Mouse (Mus musculus) forebrain, embryonic 11.5 days (tissue): ENCODE results near the gene Lrrfip2. TPM values are rescaled to one million over a fixed set of nuclear protein-coding genes. Genes with fewer than 3 reads are reported as not detected.

Experiments
- ATAC-seq: fragments of 200-750 bp; cut with Nextera tagmentation; replicated peaks from 2 replicates; pipeline ENCODE4 v1.8.0; 2017; ENCODE audit warnings: moderate TSS enrichment; ENCODE audit not compliant: low FRiP score
- DNase-seq: peaks from one replicate; pipeline ENCODE4 v3.0.0-alpha.2; 2017; ENCODE audit warnings: low spot score
- H3K27ac ChIP-seq: fragments of 300-500 bp; sonication (generic); 2 replicates; pipeline ENCODE4 v1.5.1; 2014; ENCODE audit warnings: low read depth, low read length
- H3K27me3 ChIP-seq: fragments of 300-500 bp; sonication (generic); 2 replicates; pipeline ENCODE4 v1.6.1; 2014; ENCODE audit warnings: mild to moderate bottlenecking, low read length, mixed read lengths; ENCODE audit not compliant: control insufficient read depth, insufficient read depth
- H3K36me3 ChIP-seq: fragments of 300-500 bp; sonication (generic); 2 replicates; pipeline ENCODE4 v1.6.1; 2014; ENCODE audit warnings: mild to moderate bottlenecking, low read length, moderate library complexity, mixed read lengths; ENCODE audit not compliant: control insufficient read depth, insufficient read depth
- H3K4me1 ChIP-seq: fragments of 300-500 bp; sonication (generic); replicated peaks from 2 replicates; pipeline ENCODE4 v1.6.1; 2014; ENCODE audit warnings: low read length, mixed read lengths; ENCODE audit not compliant: control insufficient read depth, insufficient read depth
- H3K4me2 ChIP-seq: fragments of 300-500 bp; sonication (generic); 2 replicates; pipeline ENCODE4 v1.6.1; 2014; ENCODE audit warnings: low read depth, mild to moderate bottlenecking, low read length, moderate library complexity, mixed read lengths; ENCODE audit not compliant: severe bottlenecking
- H3K4me3 ChIP-seq: fragments of 300-500 bp; sonication (generic); 2 replicates; pipeline ENCODE4 v1.5.1; 2014; ENCODE audit warnings: low read depth, low read length
- H3K9ac ChIP-seq: fragments of 300-500 bp; sonication (generic); 2 replicates; pipeline ENCODE4 v1.6.1; 2014; ENCODE audit warnings: low read length
- H3K9me3 ChIP-seq: fragments of 300-500 bp; sonication (generic); 2 replicates; pipeline ENCODE4 v1.6.1; 2016; ENCODE audit warnings: low read length, mixed read lengths; ENCODE audit not compliant: control insufficient read depth
- whole genome bisulfite sequencing: fragments of 180-500 bp; shearing (Covaris S2); extraction: QIAGEN DNeasy Blood & Tissue Kit; methylation state at CpG from one replicate; pipeline ENCODE4 v1.1.7; 2014; 5-methylcytosine and 5-hydroxymethylcytosine counted together
- polyA plus RNA-seq: library from polyadenylated mRNA; unstranded; fragments of >200 nt; fragmentation: Nextera tagmentation; extraction: Ambion mirVana; gene quantifications from 2 replicates; pipeline ENCODE4 v1.2.1, GENCODE M21; 2014

Gene Lrrfip2
- polyA plus RNA-seq, 1 experiment from 2014 or later: 44.3 TPM

GRCm38 (mm10) chr9:111144711-111145110, 27.3 kb downstream of the Lrrfip2 start:
- no peak overlapping the region for H3K9ac ChIP-seq
- no peak overlapping the region for H3K4me3 ChIP-seq
- no peaks in the 10 kb centered on the region for H3K4me1 ChIP-seq
- H3K27ac ChIP-seq: no peak overlapping the region
- 95% methylated on average over 1 of the region's 1 CpGs for WGBS
- DNase-seq: no peak
- no peaks in the 10 kb centered on the region for H3K36me3 ChIP-seq
- no peaks in the 10 kb centered on the region for H3K9me3 ChIP-seq
- no peaks in the 10 kb centered on the region for H3K27me3 ChIP-seq
- no peak overlapping the region for H3K4me2 ChIP-seq
- ATAC-seq: no peak

- DNase-seq (no peak), ATAC-seq (no peak)
- Histone ChIP-seq H3K4me2 (no peak overlapping the region), H3K4me3 (no peak overlapping the region), H3K4me1 (no peaks in the 10 kb centered on the region), H3K9me3 (no peaks in the 10 kb centered on the region), H3K27ac (no peak overlapping the region), H3K36me3 (no peaks in the 10 kb centered on the region), H3K9ac (no peak overlapping the region), H3K27me3 (no peaks in the 10 kb centered on the region)
- WGBS: 90% methylated on average over 3 of the region's 3 CpGs
Measured at GRCm38 (mm10) chr9:111145497-111146190, 28.3 kb downstream of the Lrrfip2 start.

- no peak overlapping the region for H3K4me2 ChIP-seq
- H3K4me1 ChIP-seq: no peaks in the 10 kb centered on the region
- H3K9me3 ChIP-seq: no peaks in the 10 kb centered on the region
- DNase-seq (no peak), ATAC-seq (no peak)
- no peaks in the 10 kb centered on the region for H3K27me3 ChIP-seq
- no peak overlapping the region for H3K27ac ChIP-seq
- no peak overlapping the region for H3K9ac ChIP-seq
- no peak overlapping the region for H3K4me3 ChIP-seq
- H3K36me3 ChIP-seq: no peaks in the 10 kb centered on the region
- 90% methylated on average over 7 of the region's 7 CpGs for WGBS
Measured at GRCm38 (mm10) chr9:111146216-111146798, 28.9 kb downstream of the Lrrfip2 start.

GRCm38 (mm10) chr9:111148006-111148405, 30.6 kb downstream of the Lrrfip2 start:
- H3K27ac ChIP-seq: no peak overlapping the region

GRCm38 (mm10) chr9:111148414-111148813, 31.0 kb downstream of the Lrrfip2 start:
- Histone ChIP-seq H3K27ac (no peak overlapping the region), H3K36me3 (no peaks in the 10 kb centered on the region), H3K4me2 (no peak overlapping the region), H3K27me3 (no peaks in the 10 kb centered on the region), H3K4me3 (no peak overlapping the region), H3K9me3 (no peaks in the 10 kb centered on the region), H3K9ac (no peak overlapping the region), H3K4me1 (no peaks in the 10 kb centered on the region)
- ATAC-seq (no peak), DNase-seq (no peak)
- WGBS: 71% methylated on average over 2 of the region's 2 CpGs

More at GRCm38 (mm10) chr9:111148006-111148405, 30.6 kb downstream of the Lrrfip2 start:
- no peak overlapping the region for H3K9ac ChIP-seq
- H3K4me1 ChIP-seq: no peaks in the 10 kb centered on the region
- H3K36me3 ChIP-seq: no peaks in the 10 kb centered on the region
- H3K27me3 ChIP-seq: no peaks in the 10 kb centered on the region
- no peak overlapping the region for H3K4me3 ChIP-seq
- DNase-seq (no peak), ATAC-seq (no peak)
- 87% methylated on average over 2 of the region's 2 CpGs for WGBS
- no peak overlapping the region for H3K4me2 ChIP-seq
- no peaks in the 10 kb centered on the region for H3K9me3 ChIP-seq

- Histone ChIP-seq H3K4me2 (no peak overlapping the region), H3K27me3 (no peaks in the 10 kb centered on the region)
- 75% methylated on average over 5 of the region's 5 CpGs for WGBS
Measured at GRCm38 (mm10) chr9:111149188-111149945, 32.0 kb downstream of the Lrrfip2 start.

GRCm38 (mm10) chr9:111152314-111152897, 35.0 kb downstream of the Lrrfip2 start:
- DNase-seq (no peak), ATAC-seq (no peak)
- Histone ChIP-seq H3K4me3 (no peak overlapping the region), H3K27me3 (no peaks in the 10 kb centered on the region), H3K4me2 (no peak overlapping the region), H3K9ac (no peak overlapping the region), H3K9me3 (no peaks in the 10 kb centered on the region), H3K4me1 (no peaks in the 10 kb centered on the region), H3K36me3 (no peaks in the 10 kb centered on the region), H3K27ac (no peak overlapping the region)
- WGBS: 90% methylated on average over 2 of the region's 2 CpGs

More at GRCm38 (mm10) chr9:111149188-111149945, 32.0 kb downstream of the Lrrfip2 start:
- no peak for DNase-seq
- Histone ChIP-seq H3K27ac (no peak overlapping the region), H3K4me3 (no peak overlapping the region), H3K9ac (no peak overlapping the region), H3K4me1 (no peaks in the 10 kb centered on the region), H3K9me3 (no peaks in the 10 kb centered on the region), H3K36me3 (no peaks in the 10 kb centered on the region)
- ATAC-seq: no peak

- Histone ChIP-seq H3K9ac (no peak overlapping the region), H3K9me3 (no peaks in the 10 kb centered on the region), H3K27ac (no peak overlapping the region), H3K4me1 (no peaks in the 10 kb centered on the region), H3K4me3 (no peak overlapping the region), H3K36me3 (no peaks in the 10 kb centered on the region), H3K4me2 (no peak overlapping the region), H3K27me3 (no peaks in the 10 kb centered on the region)
- DNase-seq (no peak), ATAC-seq (no peak)
- WGBS: 96% methylated on average over 3 of the region's 3 CpGs
Measured at GRCm38 (mm10) chr9:111153026-111153425, 35.6 kb downstream of the Lrrfip2 start.
